Mouse (Mus musculus): ENCODE results near the gene Mbd5.
"Not testable (repeated sequence)": the region's sequence is repeated elsewhere in the genome, so short reads cannot be mapped to it uniquely, and the experiment has no call there.

The Mbd5 gene

DNA sequence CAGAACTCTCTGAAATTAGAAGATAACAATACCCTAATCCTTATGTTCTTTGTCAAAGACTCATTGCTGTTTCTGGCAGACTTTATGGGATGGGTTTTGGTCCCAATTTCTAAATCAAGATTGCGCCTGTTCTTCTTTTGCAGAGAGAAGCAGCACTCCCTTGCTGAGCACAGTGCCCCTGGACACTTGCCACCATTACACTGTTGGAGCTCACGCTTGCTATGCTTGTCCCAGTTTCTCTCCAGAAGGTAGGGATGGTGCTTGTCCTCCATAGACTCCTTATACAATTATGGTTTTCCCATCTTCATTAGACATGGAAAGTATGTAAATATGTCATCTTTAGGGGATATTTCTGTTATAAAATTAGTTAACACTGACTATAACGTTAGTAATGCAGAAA lies 220.5 kb downstream of the Mbd5 start:
- no peak for DNase-seq (ENCODE audit: extremely low spot score)

DNA sequence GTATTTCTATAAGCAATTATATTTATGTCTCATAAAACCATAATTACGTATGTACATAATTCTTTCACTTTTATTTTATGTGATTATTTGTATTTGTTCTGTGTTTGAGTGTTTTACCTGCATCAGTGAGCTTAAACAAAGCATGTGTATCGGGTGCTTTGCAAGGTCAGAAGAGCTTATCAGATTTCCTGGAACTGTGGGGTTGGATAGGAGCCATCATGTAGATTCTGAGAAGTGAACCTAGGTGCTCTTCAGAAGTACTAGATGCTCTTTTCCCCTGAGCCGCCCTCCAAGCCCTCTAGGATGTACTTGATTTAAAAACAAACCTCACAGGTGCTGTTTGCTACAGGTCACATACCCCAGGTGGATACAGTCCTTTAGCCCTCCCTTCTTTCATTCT lies 227.7 kb downstream of the Mbd5 start:
- no peak for DNase-seq (ENCODE audit: extremely low spot score)

DNA sequence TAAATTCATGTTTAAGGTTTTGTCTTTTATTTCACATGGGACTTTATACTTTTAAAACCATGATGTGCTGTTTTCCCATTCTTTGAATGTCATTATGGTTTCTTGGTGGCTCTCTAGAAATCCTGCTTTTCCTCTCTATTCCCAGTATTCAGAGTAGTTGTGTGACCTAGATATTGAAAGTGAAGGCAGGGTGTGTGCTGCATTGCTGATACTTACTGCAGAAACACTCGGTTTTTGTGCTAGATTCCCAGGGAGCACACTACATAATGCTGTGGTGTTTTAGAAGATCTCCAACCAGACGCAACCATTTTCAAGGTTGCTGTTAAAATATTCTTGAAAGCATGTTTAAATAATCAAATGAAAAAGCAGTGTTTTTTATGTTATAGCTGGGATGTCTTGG lies 241.7 kb downstream of the Mbd5 start:
- DNase-seq (ENCODE audit: extremely low spot score), result no peak

DNA sequence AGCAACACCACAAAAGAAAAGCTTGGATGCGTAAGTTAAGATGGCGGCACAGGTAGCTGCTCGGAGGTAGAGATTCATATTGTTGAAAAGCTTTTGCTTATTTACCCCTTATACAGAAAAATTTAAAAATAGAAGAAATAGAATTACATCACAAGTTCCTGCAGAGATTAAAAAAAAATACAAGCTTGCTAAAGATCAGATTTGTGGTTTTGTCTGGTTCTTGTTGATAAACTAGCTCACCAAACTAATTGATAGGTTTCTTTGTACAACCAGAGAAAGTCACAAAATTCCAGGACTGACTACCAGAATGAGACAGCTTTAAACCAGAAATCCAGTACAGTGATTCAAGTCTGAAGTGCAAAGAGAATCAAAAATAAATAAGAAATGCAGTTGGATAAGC lies 242.4 kb downstream of the Mbd5 start:
- DNase-seq (ENCODE audit: extremely low spot score), result no peak

DNA sequence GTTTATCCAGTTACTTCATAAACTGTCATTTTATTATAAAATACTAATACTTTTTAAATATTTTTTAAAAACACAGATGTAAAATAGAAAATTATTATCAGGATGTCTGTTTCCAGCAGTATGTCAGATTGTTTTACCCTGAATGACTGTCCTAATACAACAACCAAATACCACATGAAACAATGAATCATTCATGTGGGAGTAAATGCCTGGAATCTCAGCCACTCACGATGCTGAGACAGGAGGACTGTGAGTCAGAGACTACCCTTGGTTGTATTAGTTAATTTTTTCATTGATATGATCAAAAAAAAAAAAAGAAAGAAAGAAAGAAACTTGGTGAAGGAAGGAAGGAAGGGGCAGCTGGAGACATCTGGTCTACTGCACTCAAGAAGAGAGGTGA lies 254.8 kb downstream of the Mbd5 start:
- DNase-seq (ENCODE audit: extremely low spot score), result no peak

DNA sequence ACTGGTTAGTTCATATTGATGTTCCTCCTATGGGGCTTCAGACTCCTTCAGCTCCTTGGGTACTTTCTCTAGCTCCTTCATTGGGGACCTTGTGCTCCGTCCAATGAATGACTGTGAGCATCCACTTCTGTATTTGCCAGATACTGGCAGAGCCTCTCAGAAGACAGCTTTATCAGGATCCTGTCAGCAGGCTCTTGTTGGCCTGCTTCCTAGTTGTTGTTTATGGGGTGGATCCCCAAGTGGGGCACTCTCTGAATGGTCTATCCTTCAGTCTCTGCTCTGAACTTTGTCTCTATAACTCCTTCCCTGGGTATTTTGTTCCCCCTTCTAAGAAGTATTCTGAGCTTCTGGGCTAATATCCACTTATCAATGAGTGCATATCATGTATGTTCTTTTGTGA lies 256.4 kb downstream of the Mbd5 start:
- not testable (repeated sequence) for DNase-seq (ENCODE audit: extremely low spot score)

DNA sequence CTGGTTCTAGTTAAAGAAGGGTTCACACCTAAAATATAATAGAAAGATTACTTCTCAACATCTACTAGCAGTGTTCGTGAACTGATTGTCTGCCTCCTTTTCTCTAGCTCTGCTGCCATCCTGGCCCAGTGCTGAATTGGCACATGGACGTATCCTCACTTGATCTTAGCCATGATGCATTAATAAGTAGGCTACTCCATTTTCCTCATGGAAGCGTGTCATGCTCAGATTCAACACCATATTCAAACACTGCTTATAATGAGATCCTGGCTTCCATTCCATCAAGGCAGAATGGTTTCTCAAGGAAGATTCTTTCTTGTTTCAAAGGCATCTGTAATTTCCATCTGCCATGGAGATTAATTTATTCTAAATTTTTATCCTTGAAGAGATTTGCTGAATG lies 260.0 kb downstream of the Mbd5 start:
- DNase-seq (ENCODE audit: extremely low spot score), result no peak

DNA sequence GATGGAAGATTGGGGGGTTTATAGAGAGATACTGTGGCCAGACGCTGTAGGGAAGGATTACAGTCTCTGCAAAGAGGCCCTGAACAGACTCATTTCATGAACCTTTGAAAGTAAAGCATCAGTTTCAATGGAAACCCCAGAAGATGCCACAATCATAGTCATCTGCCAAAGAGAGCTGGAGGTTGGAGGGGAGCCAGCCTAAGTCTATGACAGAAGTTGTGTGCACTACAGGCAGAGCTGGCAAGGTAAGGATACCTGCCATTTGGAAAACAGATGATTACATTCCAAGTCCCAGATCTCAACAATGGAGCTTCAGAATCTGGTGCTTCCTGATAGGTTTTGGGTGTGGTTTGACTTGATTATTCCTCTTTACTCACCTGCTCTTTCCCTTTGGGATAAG lies 261.1 kb downstream of the Mbd5 start:
- no peak for DNase-seq (ENCODE audit: extremely low spot score)

DNA sequence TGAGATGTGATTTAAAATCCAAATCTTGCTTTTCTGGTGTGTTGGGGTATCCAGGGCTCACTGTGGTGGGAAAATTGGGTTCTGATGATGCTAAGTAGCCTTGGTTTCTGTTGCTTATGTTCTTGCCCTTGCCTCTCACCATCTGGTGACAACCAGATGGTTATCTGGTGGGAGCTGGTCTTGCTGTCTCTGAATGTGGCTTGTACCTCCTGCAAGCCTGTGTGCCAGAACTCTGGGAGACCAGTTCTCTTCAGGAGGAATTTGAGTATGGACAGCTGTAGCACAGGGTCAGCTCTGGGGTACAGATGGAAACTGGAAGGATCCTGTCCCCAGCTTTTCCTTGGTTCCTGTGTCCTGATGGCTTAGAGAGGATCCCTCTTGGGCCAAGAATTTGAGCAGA lies 280.4 kb downstream of the Mbd5 start:
- no peak for DNase-seq (ENCODE audit: extremely low spot score)

DNA sequence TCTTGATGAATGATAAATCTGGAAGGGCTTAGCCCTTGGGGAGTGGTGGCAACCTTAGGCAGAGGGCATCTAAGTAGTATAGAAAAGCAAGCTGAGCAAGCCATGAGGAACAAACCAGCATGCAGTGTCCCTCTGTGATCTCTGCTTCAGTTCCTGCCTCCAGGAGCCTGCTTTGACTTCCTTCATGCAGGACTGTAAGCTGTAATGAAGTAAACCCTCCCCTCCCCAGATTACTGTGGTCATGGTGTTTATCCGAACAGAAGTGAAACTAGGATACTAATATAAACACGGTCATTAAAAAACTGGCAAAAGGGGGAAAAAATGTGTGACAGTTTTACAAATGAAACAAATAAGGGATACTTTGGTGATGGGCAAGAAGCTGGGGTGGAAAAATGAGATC lies 284.8 kb downstream of the Mbd5 start:
- no peak for DNase-seq (ENCODE audit: extremely low spot score)

DNA sequence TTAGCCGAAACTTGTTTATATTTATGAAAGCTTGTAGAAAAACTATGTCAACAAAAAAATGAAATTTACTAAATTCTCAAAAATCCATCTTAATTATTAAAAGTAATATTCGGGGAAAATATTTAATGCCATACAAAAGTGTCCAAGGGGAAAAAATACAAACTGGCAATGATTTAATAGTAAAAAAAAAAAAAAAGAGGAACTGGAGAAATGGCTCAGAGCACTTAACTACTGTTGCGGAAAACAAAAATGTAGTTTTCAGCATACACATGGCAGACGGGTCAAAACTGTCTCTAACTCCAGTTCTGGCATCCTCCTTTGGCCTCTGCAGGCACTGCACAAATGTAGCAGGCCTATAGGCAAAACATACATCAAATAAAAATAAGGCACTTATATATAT lies 292.4 kb downstream of the Mbd5 start:
- no peak for DNase-seq (ENCODE audit: extremely low spot score)

DNA sequence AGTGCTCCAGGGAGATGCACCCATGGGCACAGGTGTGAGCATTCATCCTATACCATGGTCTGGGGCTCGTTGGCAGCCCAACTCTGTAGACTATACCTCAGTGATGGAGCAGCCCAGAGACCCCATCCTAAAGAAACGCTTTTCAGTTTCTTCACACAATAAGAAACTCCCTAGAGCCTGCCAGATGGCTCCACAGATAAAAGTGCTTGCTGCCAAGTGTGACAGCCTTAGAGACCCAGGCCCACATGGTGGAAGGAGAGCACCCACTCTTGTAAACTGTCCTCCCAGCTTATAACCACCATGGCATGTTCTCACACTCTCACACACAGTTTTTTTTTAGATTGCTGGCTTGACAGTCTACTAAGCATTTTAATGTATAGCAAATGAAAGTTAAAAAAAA lies 314.8 kb downstream of the Mbd5 start:
- DNase-seq (ENCODE audit: extremely low spot score), result no peak

DNA sequence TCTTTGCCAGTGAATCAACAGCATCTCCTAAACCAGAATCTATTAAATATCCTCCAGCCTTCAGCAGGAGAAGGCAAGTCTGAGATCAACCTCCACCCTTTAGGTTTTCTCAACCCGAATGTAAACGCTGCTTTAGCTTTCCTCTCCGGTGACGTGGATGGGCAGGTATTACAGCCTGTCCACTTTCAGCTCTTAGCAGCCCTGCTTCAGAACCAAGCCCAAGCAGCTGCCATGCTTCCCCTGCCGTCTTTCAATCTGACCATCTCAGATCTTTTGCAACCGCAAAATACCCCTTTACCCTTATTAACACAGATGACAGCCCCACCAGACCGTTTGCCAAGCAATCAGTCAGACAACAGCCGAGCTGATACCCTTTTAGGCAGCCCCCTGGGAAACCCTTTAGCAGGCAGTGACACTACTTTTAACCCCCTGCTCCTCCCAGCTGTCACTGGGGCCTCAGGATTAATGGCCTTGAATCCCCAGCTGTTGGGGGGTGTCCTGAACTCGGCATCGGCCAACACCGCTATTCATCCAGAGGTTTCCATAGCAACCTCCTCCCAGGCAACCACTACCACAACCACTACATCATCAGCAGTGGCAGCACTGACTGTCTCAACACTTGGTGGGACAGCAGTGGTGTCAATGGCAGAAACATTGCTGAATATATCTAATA lies 323.1 kb downstream of the Mbd5 start:
- DNase-seq (ENCODE audit: extremely low spot score), result peak; percentile 71

DNA sequence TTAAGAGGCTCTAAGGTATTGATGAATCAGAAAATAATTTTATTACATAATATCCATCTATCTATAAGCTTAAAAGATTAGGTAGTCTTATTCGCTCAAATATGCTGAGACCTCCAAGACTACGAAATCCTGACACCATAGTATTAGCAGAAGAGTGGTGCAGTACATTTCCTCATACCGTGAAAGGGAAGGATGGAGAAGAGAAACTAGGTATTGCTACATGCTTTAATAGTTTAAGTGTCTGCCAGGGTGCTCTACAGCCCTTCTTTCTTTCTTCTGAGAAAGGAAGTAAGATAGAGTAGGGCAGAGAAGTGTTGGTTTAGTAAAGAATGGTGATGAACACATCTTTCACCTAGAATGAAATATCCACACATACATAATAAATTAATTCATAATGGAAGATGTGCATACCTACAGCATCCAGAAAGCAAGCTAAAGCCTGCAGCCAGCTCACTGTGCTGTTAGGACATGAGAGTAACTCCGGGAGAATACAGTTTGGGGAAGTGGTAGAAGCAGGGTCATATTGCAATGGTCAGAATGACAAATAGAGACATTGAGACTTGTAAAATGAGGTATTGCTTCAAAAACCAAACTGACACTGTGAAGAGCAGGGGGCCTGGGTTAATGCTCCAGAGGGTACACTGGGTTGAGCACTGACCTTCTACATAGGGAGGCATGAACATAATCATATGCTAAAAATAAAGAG lies 326.9 kb downstream of the Mbd5 start:
- no peak for DNase-seq (ENCODE audit: extremely low spot score)

DNA sequence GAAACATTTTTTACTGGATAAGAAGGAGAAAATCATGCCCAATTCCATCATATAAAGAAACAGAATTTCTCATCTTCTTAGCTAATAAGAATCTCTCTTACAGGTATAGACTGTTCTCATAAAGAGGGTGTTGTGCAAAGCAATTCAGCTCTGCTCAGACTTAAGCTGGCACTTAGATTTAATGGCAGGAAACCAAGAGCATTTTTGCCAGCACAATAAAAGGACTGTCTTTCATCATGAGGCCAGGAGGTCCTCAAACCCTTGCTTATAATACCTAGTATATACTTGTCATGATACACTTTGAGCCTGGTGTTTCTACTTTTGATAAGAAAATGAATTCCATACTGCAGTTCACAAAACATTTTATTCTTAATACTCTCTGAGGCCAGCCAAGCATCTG lies 331.2 kb downstream of the Mbd5 start:
- no peak for DNase-seq (ENCODE audit: extremely low spot score)

DNA sequence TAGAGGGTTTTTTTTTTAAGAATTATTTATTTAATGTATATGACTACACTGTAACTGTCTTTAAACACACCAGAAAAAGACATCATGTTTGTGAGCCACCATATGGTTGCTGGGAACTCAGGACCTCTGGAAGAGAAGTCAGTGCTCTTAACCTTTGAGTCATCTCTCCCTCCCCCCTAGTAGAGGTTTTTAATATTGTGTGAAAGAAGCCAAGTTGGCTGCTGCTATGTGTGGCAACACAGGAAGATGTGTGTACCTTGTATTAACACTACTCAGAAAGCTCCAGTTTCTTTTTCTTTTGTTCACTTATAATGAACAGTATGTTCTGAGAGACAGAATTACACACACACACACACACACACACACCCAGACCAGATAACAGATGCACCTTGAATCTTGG lies 334.3 kb downstream of the Mbd5 start:
- DNase-seq (ENCODE audit: extremely low spot score), result no peak

DNA sequence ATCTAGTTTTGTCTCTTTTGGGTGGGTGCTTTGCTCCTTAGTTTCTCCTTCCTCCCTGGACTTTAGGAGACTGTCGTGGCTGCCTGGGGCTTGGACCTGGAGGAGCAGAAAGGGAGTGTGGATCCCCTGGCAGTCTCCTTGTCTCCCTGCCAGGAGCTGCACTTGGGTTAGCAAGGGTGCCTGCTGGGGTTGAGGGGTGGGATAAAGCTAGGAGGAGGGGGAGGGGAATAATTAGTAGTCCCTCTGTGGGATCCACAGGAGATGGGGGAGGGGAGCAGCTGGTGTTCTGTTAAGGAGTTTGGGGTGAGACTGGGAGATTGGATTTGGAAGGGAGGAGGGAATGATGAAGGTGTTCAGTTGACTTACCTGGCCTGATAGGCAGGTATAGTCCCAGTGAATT lies 337.7 kb downstream of the Mbd5 start:
- no peak for DNase-seq (ENCODE audit: extremely low spot score)

DNA sequence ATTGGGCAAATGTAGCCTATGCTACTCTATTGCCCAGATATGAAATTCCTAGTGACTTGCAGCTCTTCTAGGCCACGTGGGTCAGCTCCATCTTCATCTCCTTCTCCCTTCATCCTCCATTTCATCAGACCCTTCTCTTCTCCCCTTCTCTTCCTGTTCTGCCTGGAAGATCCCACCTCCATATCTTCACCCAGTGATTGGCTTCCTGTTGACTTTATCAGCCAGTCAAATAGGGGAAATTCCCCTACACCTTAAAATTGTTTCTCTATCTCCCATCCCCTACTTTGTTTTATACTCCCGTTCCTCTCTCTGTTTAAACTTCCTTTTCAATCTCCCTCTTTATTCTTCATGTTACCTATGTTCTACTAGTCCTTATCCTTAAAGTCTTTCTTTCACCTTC lies 342.4 kb downstream of the Mbd5 start:
- DNase-seq (ENCODE audit: extremely low spot score), result no peak

DNA sequence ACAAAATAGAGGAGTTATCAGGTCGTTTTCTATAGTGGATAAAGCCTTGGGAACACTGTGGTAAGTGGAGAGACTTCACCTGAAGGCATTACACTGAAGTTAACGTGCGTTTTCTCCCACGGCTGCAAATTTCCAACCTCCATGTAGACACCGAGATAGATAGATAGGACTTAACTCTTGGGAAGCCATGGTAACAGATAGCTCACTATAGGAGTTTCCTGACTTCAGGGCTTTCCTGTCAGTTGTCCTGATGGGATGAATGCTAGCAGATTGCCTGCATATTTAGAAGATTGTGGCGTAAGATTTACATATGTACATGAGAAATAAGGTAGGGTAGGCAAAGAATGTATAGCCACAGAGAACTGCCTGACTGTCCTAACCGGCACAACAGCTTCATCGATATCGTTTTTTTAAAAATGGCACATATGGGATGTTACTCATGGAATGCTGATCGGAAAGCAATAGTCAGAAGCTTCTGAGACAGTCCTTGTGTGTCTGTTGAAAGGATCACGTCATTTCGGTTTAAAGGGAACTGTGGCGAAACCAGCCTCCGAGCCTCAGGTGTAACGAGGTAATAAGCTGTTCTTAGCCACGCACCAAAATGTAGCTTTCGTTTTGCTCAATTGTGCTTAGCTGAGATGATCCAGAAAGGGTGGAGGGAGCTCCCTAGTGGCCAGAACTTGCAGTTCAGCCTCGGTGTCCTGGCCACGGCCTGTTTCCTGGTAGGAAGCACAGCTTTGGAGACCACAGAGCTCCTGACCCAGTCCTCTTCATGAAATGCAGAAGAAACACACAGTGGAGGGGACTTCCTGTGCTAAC lies 363.5 kb downstream of the Mbd5 start:
- DNase-seq (ENCODE audit: extremely low spot score), result peak; percentile 76

DNA sequence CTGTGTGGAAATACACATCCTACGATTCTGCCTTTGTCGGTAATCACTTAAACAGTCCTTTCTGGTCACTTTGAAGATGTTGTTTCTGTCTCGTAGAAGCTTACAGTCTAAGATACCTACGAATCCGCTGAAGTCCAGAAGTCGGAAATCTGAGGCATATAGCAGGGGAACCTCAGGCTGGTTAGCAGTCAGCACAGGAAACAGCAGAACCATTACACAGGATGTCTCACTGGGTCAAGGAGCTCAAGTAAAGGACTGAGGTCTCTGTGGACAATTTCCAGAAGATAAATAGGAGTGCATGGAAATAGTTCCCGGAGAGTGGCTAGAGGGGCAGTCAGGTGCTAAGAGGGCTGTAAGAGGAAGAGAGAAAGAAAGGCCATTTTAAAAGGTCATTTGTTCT lies 384.3 kb downstream of the Mbd5 start:
- DNase-seq (ENCODE audit: extremely low spot score), result no peak

DNA sequence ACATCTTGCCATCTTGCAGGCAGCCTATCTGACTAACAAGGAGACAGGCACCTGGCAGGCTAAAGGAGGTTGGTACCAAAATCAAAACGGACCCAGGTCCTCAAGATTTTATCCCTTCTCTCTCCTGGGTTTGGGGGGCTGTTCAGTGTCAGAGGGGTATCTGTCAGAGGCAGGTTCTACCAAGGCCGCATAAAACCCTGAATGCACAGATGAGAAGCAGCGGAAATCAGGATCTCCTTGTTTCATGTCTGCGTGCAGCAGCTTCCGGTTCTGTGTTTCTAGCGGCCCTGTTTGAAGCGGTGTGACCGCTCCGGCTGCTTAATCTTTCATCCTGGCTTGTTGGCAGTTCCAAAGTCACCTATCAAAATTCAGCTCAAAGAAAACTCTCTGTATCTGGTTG lies 386.0 kb downstream of the Mbd5 start:
- DNase-seq (ENCODE audit: extremely low spot score), result no peak

DNA sequence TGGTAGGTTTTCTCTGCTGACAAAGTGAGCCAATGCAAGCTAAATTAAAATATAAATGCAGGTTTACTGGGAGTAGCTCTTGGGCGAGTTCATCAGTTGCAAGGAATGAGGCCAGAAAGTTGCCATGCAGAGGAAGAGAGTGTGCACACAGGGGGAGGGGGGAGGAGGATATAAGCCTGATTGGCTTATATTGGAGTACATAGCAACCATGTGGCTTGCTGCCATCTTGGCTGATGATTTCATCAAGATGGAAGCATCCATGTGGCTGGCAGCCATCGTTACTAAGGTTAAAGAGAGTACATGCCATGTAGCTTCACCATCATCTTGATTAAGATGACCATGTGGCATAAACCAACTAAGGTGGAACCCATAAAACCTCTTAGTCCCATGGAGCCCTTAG lies 395.0 kb downstream of the Mbd5 start:
- DNase-seq (ENCODE audit: extremely low spot score), result no peak

DNA sequence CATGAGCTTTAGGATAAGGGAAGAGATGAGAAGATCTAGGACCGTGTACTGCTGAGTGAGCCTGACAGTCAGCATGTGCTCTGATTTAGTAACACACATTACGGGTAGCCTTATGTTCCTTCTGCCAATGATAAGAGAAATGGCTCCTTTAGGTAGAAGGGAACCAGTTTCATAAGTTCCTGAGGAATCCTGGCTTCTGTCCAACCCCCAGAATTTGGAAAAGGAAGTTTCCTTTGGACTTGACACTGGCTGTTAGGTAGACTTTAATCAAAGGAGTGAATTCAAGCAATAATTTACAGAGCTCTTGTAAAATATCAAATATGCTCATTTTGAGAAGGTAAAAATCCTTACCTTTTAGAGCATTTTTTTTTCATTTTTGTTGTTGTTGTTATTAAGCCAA lies 396.5 kb downstream of the Mbd5 start:
- DNase-seq (ENCODE audit: extremely low spot score), result no peak

All from embryo, embryonic 9.5 days (tissue).